Mouse (Mus musculus) fat pad, adult 2 months (tissue): ENCODE data around the gene Cep295.
"Not testable (repeated sequence)": the region's sequence is repeated elsewhere in the genome, so short reads cannot be mapped to it uniquely, and the experiment has no call there.

Experiments used
- DNase-seq: peaks from one replicate; pipeline ENCODE4 v3.0.0-alpha.2; 2011; ENCODE audit warnings: low read depth, low spot score; ENCODE audit errors: extremely low read depth

Cep295 gene

GRCm38 (mm10) chr9:15307257-15307656, 50.3 kb downstream of the Cep295 start:
- DNase-seq = no peak

- no peak for DNase-seq
Measured at GRCm38 (mm10) chr9:15306398-15307119, 51.0 kb downstream of the Cep295 start, which contains the start of gene 4931406C07Rik. 4931406C07Rik (minus strand) TSS chr9:15306448.

GRCm38 (mm10) chr9:15305503-15306397, 51.8 kb downstream of the Cep295 start, which contains the start of gene Taf1d:
Taf1d (plus strand) TSS chr9:15306214.
- peak; percentile 43 for DNase-seq

- no peak for DNase-seq
Measured at GRCm38 (mm10) chr9:15302881-15303280, 54.7 kb downstream of the Cep295 start.

GRCm38 (mm10) chr9:15302006-15302405, 55.6 kb downstream of the Cep295 start:
- DNase-seq = not testable (repeated sequence)

- DNase-seq = no peak
Measured at GRCm38 (mm10) chr9:15301399-15301798, 56.2 kb downstream of the Cep295 start.

- DNase-seq = no peak
Measured at GRCm38 (mm10) chr9:15300056-15300455, 57.5 kb downstream of the Cep295 start.

- DNase-seq = no peak
Measured at GRCm38 (mm10) chr9:15298451-15298850, 59.1 kb downstream of the Cep295 start.

GRCm38 (mm10) chr9:15297112-15297511, 60.5 kb downstream of the Cep295 start:
- DNase-seq = no peak

GRCm38 (mm10) chr9:15289251-15289650, 68.3 kb downstream of the Cep295 start:
- DNase-seq = no peak

GRCm38 (mm10) chr9:15288402-15288801, 69.2 kb downstream of the Cep295 start:
- DNase-seq = no peak

- no peak for DNase-seq
Measured at GRCm38 (mm10) chr9:15287846-15288245, 69.7 kb downstream of the Cep295 start.

GRCm38 (mm10) chr9:15285443-15285842, 72.1 kb downstream of the Cep295 start:
- no peak for DNase-seq

- DNase-seq = no peak
Measured at GRCm38 (mm10) chr9:15280491-15280879, 77.1 kb downstream of the Cep295 start.

GRCm38 (mm10) chr9:15279649-15280490, 77.7 kb downstream of the Cep295 start, which contains the start of gene Med17:
Med17 (minus strand) TSS chr9:15279931.
- peak; percentile 45 for DNase-seq

- DNase-seq = no peak
Measured at GRCm38 (mm10) chr9:15279139-15279648, 78.4 kb downstream of the Cep295 start.

GRCm38 (mm10) chr9:15278343-15278742, 79.2 kb downstream of the Cep295 start:
- DNase-seq = no peak

GRCm38 (mm10) chr9:15276855-15277254, 80.7 kb downstream of the Cep295 start:
- DNase-seq = no peak

- no peak for DNase-seq
Measured at GRCm38 (mm10) chr9:15273981-15274380, 83.6 kb downstream of the Cep295 start.
